Mouse (Mus musculus) liver, postnatal 0 days (tissue): ENCODE data around the gene Utrn.

Experiments used
- CTCF ChIP-seq: sonication (generic); IDR thresholded peaks from 2 replicates; pipeline ENCODE4 v1.5.1; 2016; ENCODE audit warnings: antibody characterized with exemption, low read depth
- EP300 ChIP-seq: IDR thresholded peaks from 2 replicates; pipeline ENCODE4 v1.6.1; 2016; ENCODE audit warnings: antibody characterized with exemption, low read depth, mild to moderate bottlenecking

GRCm38 (mm10) chr10:12518162-12518561, 351.0 kb downstream of the Utrn start:
- TF ChIP-seq EP300 (no peak), CTCF (no peak)
